Mouse (Mus musculus): ENCODE measurements around the gene Idh2.

Idh2 gene

GRCm38 (mm10) chr7:80085970-80086715 is 29.0 kb downstream of the Idh2 start:
- DNase-seq (ENCODE audit: low spot score) = no peak

- peak; percentile 87 for DNase-seq (ENCODE audit: low spot score)
Measured at GRCm38 (mm10) chr7:80084484-80084931, 30.7 kb downstream of the Idh2 start.

- no peak for DNase-seq (ENCODE audit: low spot score)
Measured at GRCm38 (mm10) chr7:80081586-80082554, 33.3 kb downstream of the Idh2 start.

- peak; percentile 67 for DNase-seq (ENCODE audit: low spot score)
Measured at GRCm38 (mm10) chr7:80078792-80079301, 36.3 kb downstream of the Idh2 start.

- no peak for DNase-seq (ENCODE audit: low spot score)
Measured at GRCm38 (mm10) chr7:80077801-80078200, 37.4 kb downstream of the Idh2 start.

- DNase-seq (ENCODE audit: low spot score) = no peak
Measured at GRCm38 (mm10) chr7:80076961-80077716, 38.1 kb downstream of the Idh2 start.

- peak; percentile 69 for DNase-seq (ENCODE audit: low spot score)
Measured at GRCm38 (mm10) chr7:80075946-80076583, 39.1 kb downstream of the Idh2 start.

GRCm38 (mm10) chr7:80074921-80075441 is 40.2 kb downstream of the Idh2 start:
- DNase-seq (ENCODE audit: low spot score) = no peak

GRCm38 (mm10) chr7:80073506-80073905 is 41.7 kb downstream of the Idh2 start:
- DNase-seq (ENCODE audit: low spot score) = no peak

GRCm38 (mm10) chr7:80072297-80072696 is 42.9 kb downstream of the Idh2 start:
- no peak for DNase-seq (ENCODE audit: low spot score)

- no peak for DNase-seq (ENCODE audit: low spot score)
Measured at GRCm38 (mm10) chr7:80071209-80071608, 44.0 kb downstream of the Idh2 start.

- DNase-seq (ENCODE audit: low spot score) = peak; percentile 36
Measured at GRCm38 (mm10) chr7:80069615-80070327, 45.4 kb downstream of the Idh2 start.

GRCm38 (mm10) chr7:80068341-80068740 is 46.9 kb downstream of the Idh2 start:
- no peak for DNase-seq (ENCODE audit: low spot score)

- no peak for DNase-seq (ENCODE audit: low spot score)
Measured at GRCm38 (mm10) chr7:80066675-80067455, 48.3 kb downstream of the Idh2 start.

- DNase-seq (ENCODE audit: low spot score) = no peak
Measured at GRCm38 (mm10) chr7:80065250-80065649, 49.9 kb downstream of the Idh2 start.

- DNase-seq (ENCODE audit: low spot score) = no peak
Measured at GRCm38 (mm10) chr7:80063902-80064736, 51.1 kb downstream of the Idh2 start.

GRCm38 (mm10) chr7:80063244-80063643 is 51.9 kb downstream of the Idh2 start:
- no peak for DNase-seq (ENCODE audit: low spot score)

GRCm38 (mm10) chr7:80062083-80062826 is 52.9 kb downstream of the Idh2 start:
- no peak for DNase-seq (ENCODE audit: low spot score)

Measured in embryo, embryonic 10 days (tissue).